Mouse (Mus musculus): ENCODE measurements around the gene Pxmp4. TPM values are rescaled to one million over a fixed set of nuclear protein-coding genes. Genes with fewer than 3 reads are reported as not detected.
A peak's percentile ranks its signal among the peaks of the same experiment; 100 is the strongest.

Pxmp4 gene
- polyA plus RNA-seq, 1 experiment: 118 TPM

DNA sequence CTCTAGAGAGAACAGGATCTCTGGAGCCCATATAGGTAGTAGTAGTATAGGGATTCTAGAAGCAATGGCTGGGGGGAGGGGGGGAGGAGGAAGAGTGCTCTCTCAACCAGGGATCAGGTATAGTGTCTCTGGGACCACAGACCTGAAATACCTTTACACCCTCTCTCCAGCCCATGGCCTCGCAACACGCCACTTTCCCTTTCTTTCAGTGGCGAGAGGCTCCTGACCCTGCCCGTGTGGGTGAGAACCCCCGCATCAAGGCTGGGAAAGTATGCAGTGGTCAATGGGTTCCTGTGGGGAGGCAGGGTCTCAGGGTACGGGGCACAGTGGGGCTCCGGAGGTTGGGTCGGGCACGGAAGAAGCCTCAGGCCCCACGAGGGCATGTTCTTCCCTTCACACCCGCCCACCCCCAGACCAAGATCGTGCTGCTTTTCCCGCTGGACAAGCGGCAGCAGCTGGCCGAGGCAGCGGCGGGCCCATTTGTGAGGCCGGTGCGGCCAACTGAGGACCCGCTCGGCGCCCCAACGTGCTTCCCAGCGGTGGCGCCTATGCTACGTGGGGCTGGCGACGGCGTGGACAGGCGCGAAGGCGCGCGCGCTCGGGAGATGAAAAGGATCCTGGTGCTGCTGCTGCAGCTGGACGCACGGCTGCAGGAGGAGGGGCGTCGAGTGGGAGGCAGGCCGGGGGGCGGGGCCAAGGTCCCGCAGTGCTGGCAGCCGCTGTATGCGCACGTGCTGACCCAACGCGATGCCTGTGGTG, 54.2 kb downstream of the Pxmp4 start:
- no peaks in the 10 kb centered on the region for H3K27me3 ChIP-seq (replicated peaks; ENCODE audit: control insufficient read depth, insufficient read depth, low read length)
- no peaks in the 10 kb centered on the region for H3K36me3 ChIP-seq (ENCODE audit: control insufficient read depth, insufficient read depth, low read length)
- WGBS: 8% methylated on average over 48 of the region's 48 CpGs
- TF ChIP-seq POLR2A (IDR thresholded peaks at IDR 0.05; ENCODE audit: low read depth, low read length) (no peak), CTCF (conservative IDR thresholded peaks at IDR 0.05; ENCODE audit: insufficient read depth, insufficient read length, low read depth, low read length) (no peak)
- peak; percentile 61 for DNase-seq
- H3K4me3 ChIP-seq (ENCODE audit: insufficient read depth, low read depth, low read length): peak overlapping the region; percentile 9; the same call in 1 of the 2 replicates
- no peaks in the 10 kb centered on the region for H3K4me1 ChIP-seq (ENCODE audit: control insufficient read depth, insufficient read depth, low read length)
- H3K27ac ChIP-seq (ENCODE audit: insufficient read depth, low read depth, low read length): no peak overlapping the region

GRCm38 (mm10) chr2:154548688-154549087, 54.8 kb downstream of the Pxmp4 start:
- no peak overlapping the region for H3K27ac ChIP-seq (ENCODE audit: insufficient read depth, low read depth, low read length)
- no peaks in the 10 kb centered on the region for H3K36me3 ChIP-seq (ENCODE audit: control insufficient read depth, insufficient read depth, low read length)
- no peak overlapping the region for H3K4me3 ChIP-seq (ENCODE audit: insufficient read depth, low read depth, low read length)
- TF ChIP-seq CTCF (conservative IDR thresholded peaks at IDR 0.05; ENCODE audit: insufficient read depth, insufficient read length, low read depth, low read length): no peak
- TF ChIP-seq POLR2A (IDR thresholded peaks at IDR 0.05; ENCODE audit: low read depth, low read length): no peak
- WGBS: 75% methylated on average over 3 of the region's 3 CpGs
- no peak for DNase-seq
- no peaks in the 10 kb centered on the region for H3K4me1 ChIP-seq (ENCODE audit: control insufficient read depth, insufficient read depth, low read length)
- no peaks in the 10 kb centered on the region for H3K27me3 ChIP-seq (replicated peaks; ENCODE audit: control insufficient read depth, insufficient read depth, low read length)

- TF ChIP-seq POLR2A (IDR thresholded peaks at IDR 0.05; ENCODE audit: low read depth, low read length) (no peak), CTCF (conservative IDR thresholded peaks at IDR 0.05; ENCODE audit: insufficient read depth, insufficient read length, low read depth, low read length) (no peak)
- Histone ChIP-seq H3K27me3 (replicated peaks; ENCODE audit: control insufficient read depth, insufficient read depth, low read length) (no peaks in the 10 kb centered on the region), H3K36me3 (ENCODE audit: control insufficient read depth, insufficient read depth, low read length) (no peaks in the 10 kb centered on the region), H3K4me1 (ENCODE audit: control insufficient read depth, insufficient read depth, low read length) (no peaks in the 10 kb centered on the region), H3K4me3 (ENCODE audit: insufficient read depth, low read depth, low read length) (no peak within 1 kb of the TSS), H3K27ac (ENCODE audit: insufficient read depth, low read depth, low read length) (no peak within 1 kb of the TSS)
- WGBS: 95% methylated on average over 10 of the region's 10 CpGs
- no peak for DNase-seq
These were observed 56.8 kb downstream of the Pxmp4 start, which contains the start of gene 1700003F12Rik for GRCm38 (mm10) chr2:154546711-154547110. Gene 1700003F12Rik, plus strand, starts transcription at chr2:154547085.

- no peak overlapping the region for H3K27ac ChIP-seq (ENCODE audit: insufficient read depth, low read depth, low read length)
- TF ChIP-seq CTCF (conservative IDR thresholded peaks at IDR 0.05; ENCODE audit: insufficient read depth, insufficient read length, low read depth, low read length): no peak
- 85% methylated on average over 9 of the region's 9 CpGs for WGBS
These were observed 59.8 kb downstream of the Pxmp4 start for GRCm38 (mm10) chr2:154543567-154544347.

GRCm38 (mm10) chr2:154541630-154542029, 61.9 kb downstream of the Pxmp4 start:
- H3K27ac ChIP-seq (ENCODE audit: insufficient read depth, low read depth, low read length): no peak overlapping the region
- WGBS: 85% methylated on average over 2 of the region's 2 CpGs

More at GRCm38 (mm10) chr2:154543567-154544347, 59.8 kb downstream of the Pxmp4 start:
- Histone ChIP-seq H3K27me3 (replicated peaks; ENCODE audit: control insufficient read depth, insufficient read depth, low read length) (no peaks in the 10 kb centered on the region), H3K36me3 (ENCODE audit: control insufficient read depth, insufficient read depth, low read length) (no peaks in the 10 kb centered on the region), H3K4me1 (ENCODE audit: control insufficient read depth, insufficient read depth, low read length) (no peaks in the 10 kb centered on the region), H3K4me3 (ENCODE audit: insufficient read depth, low read depth, low read length) (no peak overlapping the region)
- no peak for DNase-seq

DNA sequence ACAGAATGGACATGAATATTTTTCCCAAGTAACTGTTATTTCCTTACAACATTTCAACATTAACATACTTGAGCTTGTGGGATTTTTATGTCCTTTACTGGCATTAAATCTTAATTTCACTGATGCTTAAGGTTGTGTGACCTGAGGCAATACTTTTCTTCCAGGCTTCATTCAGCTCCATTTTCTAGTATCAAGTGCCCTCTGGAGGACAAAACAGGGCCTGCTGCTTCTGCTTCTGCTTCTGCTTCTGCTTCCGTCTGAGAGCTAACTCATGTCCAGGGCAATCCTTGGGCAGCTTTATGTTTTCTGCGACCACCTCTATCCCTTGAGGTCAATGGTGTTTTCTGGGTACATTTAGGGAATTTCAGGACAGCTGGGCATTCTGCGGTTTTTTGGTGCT, 63.8 kb downstream of the Pxmp4 start:
- DNase-seq: peak; percentile 40
- TF ChIP-seq CTCF (conservative IDR thresholded peaks at IDR 0.05; ENCODE audit: insufficient read depth, insufficient read length, low read depth, low read length): peak; percentile 57
- TF ChIP-seq POLR2A (IDR thresholded peaks at IDR 0.05; ENCODE audit: low read depth, low read length): no peak
- Histone ChIP-seq H3K4me3 (ENCODE audit: insufficient read depth, low read depth, low read length) (no peak overlapping the region), H3K27me3 (replicated peaks; ENCODE audit: control insufficient read depth, insufficient read depth, low read length) (no peaks in the 10 kb centered on the region), H3K4me1 (ENCODE audit: control insufficient read depth, insufficient read depth, low read length) (no peaks in the 10 kb centered on the region), H3K27ac (ENCODE audit: insufficient read depth, low read depth, low read length) (no peak overlapping the region), H3K36me3 (ENCODE audit: control insufficient read depth, insufficient read depth, low read length) (no peaks in the 10 kb centered on the region; the same call in none of the 2 replicates)
- WGBS: 70% methylated on average over 3 of the region's 3 CpGs

More at GRCm38 (mm10) chr2:154541630-154542029, 61.9 kb downstream of the Pxmp4 start:
- Histone ChIP-seq H3K27me3 (replicated peaks; ENCODE audit: control insufficient read depth, insufficient read depth, low read length) (no peaks in the 10 kb centered on the region), H3K4me3 (ENCODE audit: insufficient read depth, low read depth, low read length) (no peak overlapping the region), H3K36me3 (ENCODE audit: control insufficient read depth, insufficient read depth, low read length) (no peaks in the 10 kb centered on the region; the same call in 1 of the 2 replicates), H3K4me1 (ENCODE audit: control insufficient read depth, insufficient read depth, low read length) (no peaks in the 10 kb centered on the region)
- TF ChIP-seq CTCF (conservative IDR thresholded peaks at IDR 0.05; ENCODE audit: insufficient read depth, insufficient read length, low read depth, low read length) (no peak), POLR2A (IDR thresholded peaks at IDR 0.05; ENCODE audit: low read depth, low read length) (no peak)
- no peak for DNase-seq

GRCm38 (mm10) chr2:154538710-154539109, 64.8 kb downstream of the Pxmp4 start:
- 65% methylated on average over 3 of the region's 3 CpGs for WGBS
- Histone ChIP-seq H3K36me3 (ENCODE audit: control insufficient read depth, insufficient read depth, low read length) (peaks cover 2% of the 10 kb centered on the region), H3K4me3 (ENCODE audit: insufficient read depth, low read depth, low read length) (no peak overlapping the region), H3K4me1 (ENCODE audit: control insufficient read depth, insufficient read depth, low read length) (no peaks in the 10 kb centered on the region), H3K27me3 (replicated peaks; ENCODE audit: control insufficient read depth, insufficient read depth, low read length) (no peaks in the 10 kb centered on the region), H3K27ac (ENCODE audit: insufficient read depth, low read depth, low read length) (no peak overlapping the region)
- DNase-seq: no peak
- TF ChIP-seq POLR2A (IDR thresholded peaks at IDR 0.05; ENCODE audit: low read depth, low read length): no peak
- no peak for TF ChIP-seq CTCF (conservative IDR thresholded peaks at IDR 0.05; ENCODE audit: insufficient read depth, insufficient read length, low read depth, low read length)
